Mouse (Mus musculus): ENCODE data around the gene Mmp21. TPM values are rescaled to one million over a fixed set of nuclear protein-coding genes. Genes with fewer than 3 reads are reported as not detected.
"Not testable (repeated sequence)": the region's sequence is repeated elsewhere in the genome, so short reads cannot be mapped to it uniquely, and the experiment has no call there.

The Mmp21 gene
- polyA plus RNA-seq, 1 experiment from 2014 or later: not detected

DNA sequence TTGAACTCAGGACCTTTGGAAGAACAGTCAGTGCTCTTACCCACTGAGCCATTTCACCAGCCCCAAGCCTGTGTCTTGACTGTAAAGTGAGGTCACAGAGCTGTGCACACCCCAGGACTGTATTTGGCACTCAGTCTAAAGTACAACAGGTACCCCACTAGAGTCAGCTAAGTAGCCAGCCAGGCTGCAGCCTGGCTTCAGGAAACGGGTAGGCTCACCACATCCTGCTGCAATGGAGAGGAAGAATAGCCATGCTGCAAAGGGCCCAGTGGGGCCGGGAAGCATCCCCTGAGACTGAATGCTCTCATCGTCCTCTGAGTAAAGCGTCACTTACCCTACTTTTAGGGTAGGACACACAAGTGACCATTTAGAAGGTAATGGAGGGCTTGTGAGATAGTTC lies 20.0 kb upstream of the Mmp21 start:
- H3K4me3 ChIP-seq: no peak overlapping the region
- H3K27ac ChIP-seq: no peak overlapping the region

GRCm38 (mm10) chr7:133698021-133698709 lies 18.3 kb upstream of the Mmp21 start:
- Histone ChIP-seq H3K4me3 (no peak overlapping the region), H3K9me3 (replicated peaks) (no peaks in the 10 kb centered on the region), H3K4me2 (no peak overlapping the region), H3K9ac (no peak overlapping the region), H3K27me3 (no peaks in the 10 kb centered on the region), H3K4me1 (replicated peaks) (no peaks in the 10 kb centered on the region), H3K36me3 (no peaks in the 10 kb centered on the region; the same call in 1 of the 2 replicates), H3K27ac (no peak overlapping the region)
- WGBS: 57% methylated on average over 12 of the region's 12 CpGs
- no peak for ATAC-seq (replicated peaks; ENCODE audit: insufficient number of reproducible peaks, insufficient read depth, low FRiP score, low read depth)

More for the DNA sequence above, 20.0 kb upstream of the Mmp21 start:
- Histone ChIP-seq H3K36me3 (no peaks in the 10 kb centered on the region; the same call in 1 of the 2 replicates), H3K27me3 (no peaks in the 10 kb centered on the region), H3K4me2 (no peak overlapping the region), H3K9me3 (replicated peaks) (no peaks in the 10 kb centered on the region), H3K9ac (no peak overlapping the region), H3K4me1 (replicated peaks) (no peaks in the 10 kb centered on the region)
- WGBS: 83% methylated on average over 4 of the region's 4 CpGs
- no peak for ATAC-seq (replicated peaks; ENCODE audit: insufficient number of reproducible peaks, insufficient read depth, low FRiP score, low read depth)

DNA sequence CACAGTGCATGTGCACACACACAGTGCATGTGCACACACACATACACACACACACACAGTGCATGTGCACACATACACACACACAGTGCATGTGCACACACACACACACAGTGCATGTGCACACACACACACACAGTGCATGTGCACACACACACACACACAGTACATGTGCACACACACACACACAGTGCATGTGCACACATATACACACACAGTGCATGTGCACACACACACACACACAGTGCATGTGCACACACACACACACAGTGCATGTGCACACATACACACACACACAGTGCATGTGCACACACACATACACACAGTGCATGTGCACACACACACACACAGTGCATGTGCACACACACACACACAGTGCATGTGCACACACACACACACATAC lies 5.8 kb upstream of the Mmp21 start:
- Histone ChIP-seq H3K9me3 (replicated peaks) (0 out of 2 replicates have a peak, but pooled peaks cover 11% of the 10 kb centered on the region), H3K36me3 (peaks cover 38% of the 10 kb centered on the region)
- not testable (repeated sequence) for ATAC-seq (replicated peaks; ENCODE audit: insufficient number of reproducible peaks, insufficient read depth, low FRiP score, low read depth); H3K4me2 ChIP-seq; H3K4me1 ChIP-seq (replicated peaks); H3K4me3 ChIP-seq; H3K9ac ChIP-seq; H3K27ac ChIP-seq; H3K27me3 ChIP-seq

GRCm38 (mm10) chr7:133684701-133685100 lies 4.8 kb upstream of the Mmp21 start:
- no peak overlapping the region for H3K4me2 ChIP-seq
- H3K36me3 ChIP-seq: peaks cover 29% of the 10 kb centered on the region
- H3K4me1 ChIP-seq (replicated peaks): peaks cover 3% of the 10 kb centered on the region; the same call in 1 of the 2 replicates
- no peak overlapping the region for H3K4me3 ChIP-seq
- no peak for ATAC-seq (replicated peaks; ENCODE audit: insufficient number of reproducible peaks, insufficient read depth, low FRiP score, low read depth)
- H3K9ac ChIP-seq: no peak overlapping the region
- no peaks in the 10 kb centered on the region for H3K27me3 ChIP-seq
- 90% methylated on average over 6 of the region's 6 CpGs for WGBS
- no peak overlapping the region for H3K27ac ChIP-seq
- 0 out of 2 replicates have a peak, but pooled peaks cover 11% of the 10 kb centered on the region for H3K9me3 ChIP-seq (replicated peaks)

GRCm38 (mm10) chr7:133684110-133684509 lies 4.2 kb upstream of the Mmp21 start:
- ATAC-seq (replicated peaks; ENCODE audit: insufficient number of reproducible peaks, insufficient read depth, low FRiP score, low read depth): no peak
- H3K4me3 ChIP-seq: no peak overlapping the region
- 0 out of 2 replicates have a peak, but pooled peaks cover 11% of the 10 kb centered on the region for H3K9me3 ChIP-seq (replicated peaks)
- no peaks in the 10 kb centered on the region for H3K27me3 ChIP-seq
- 80% methylated on average over 5 of the region's 5 CpGs for whole genome bisulfite sequencing
- H3K27ac ChIP-seq: no peak overlapping the region
- H3K9ac ChIP-seq: no peak overlapping the region
- peaks cover 9% of the 10 kb centered on the region; the same call in 1 of the 2 replicates for H3K4me1 ChIP-seq (replicated peaks)
- peaks cover 23% of the 10 kb centered on the region for H3K36me3 ChIP-seq
- H3K4me2 ChIP-seq: no peak overlapping the region

DNA sequence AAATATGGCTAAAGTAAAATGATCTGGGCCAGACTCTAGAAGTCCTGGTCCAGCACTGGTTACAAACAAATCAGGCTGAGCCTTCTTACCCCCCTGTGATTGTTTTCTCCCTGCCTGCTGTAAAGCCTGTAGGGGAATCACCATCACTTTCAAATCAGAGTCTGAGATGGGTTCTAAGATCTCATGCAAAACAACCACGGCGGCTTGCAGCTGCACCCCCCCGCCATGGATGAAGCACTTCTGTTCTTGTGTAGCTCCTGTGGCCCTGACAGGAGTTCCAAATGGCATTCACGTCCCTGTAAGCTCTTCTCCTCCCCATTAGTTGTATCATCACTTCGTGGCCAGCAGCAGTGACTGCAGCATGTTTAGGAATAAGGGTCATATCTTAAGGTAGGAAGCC lies 3.8 kb upstream of the Mmp21 start:
- H3K36me3 ChIP-seq: peaks cover 18% of the 10 kb centered on the region
- no peak overlapping the region for H3K4me2 ChIP-seq
- 0 out of 2 replicates have a peak, but pooled peaks cover 9% of the 10 kb centered on the region for H3K9me3 ChIP-seq (replicated peaks)
- H3K27ac ChIP-seq: no peak overlapping the region
- 80% methylated on average over 5 of the region's 5 CpGs for WGBS
- H3K27me3 ChIP-seq: no peaks in the 10 kb centered on the region
- H3K4me1 ChIP-seq (replicated peaks): peaks cover 10% of the 10 kb centered on the region; the same call in 1 of the 2 replicates
- no peak overlapping the region for H3K4me3 ChIP-seq
- no peak overlapping the region for H3K9ac ChIP-seq
- no peak for ATAC-seq (replicated peaks; ENCODE audit: insufficient number of reproducible peaks, insufficient read depth, low FRiP score, low read depth)

DNA sequence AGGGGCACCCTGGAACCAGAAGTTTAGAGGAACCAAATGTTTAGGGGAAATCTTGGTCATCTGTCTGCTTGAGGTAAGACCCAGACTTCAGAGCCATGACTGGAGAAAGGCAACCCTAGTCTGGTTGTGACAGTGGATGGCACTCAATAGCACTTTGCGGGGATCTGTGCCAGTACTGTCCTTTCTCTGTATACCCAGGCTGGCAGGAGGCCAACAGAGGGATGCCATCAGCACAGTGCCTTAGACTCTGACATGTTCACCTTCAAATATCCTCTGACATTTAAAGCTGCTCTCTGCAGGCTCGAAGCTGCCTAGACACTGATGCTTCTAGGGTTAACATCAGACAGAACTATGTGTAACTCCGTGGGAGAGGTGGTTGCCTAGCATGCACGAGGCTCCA lies 422 bp downstream of the Mmp21 start:
- H3K9ac ChIP-seq: no peak overlapping the region
- H3K4me3 ChIP-seq: no peak overlapping the region
- 35% methylated on average over 4 of the region's 4 CpGs for WGBS
- H3K4me1 ChIP-seq (replicated peaks): peaks cover 10% of the 10 kb centered on the region; the same call in 1 of the 2 replicates
- H3K27me3 ChIP-seq: no peaks in the 10 kb centered on the region
- H3K4me2 ChIP-seq: no peak overlapping the region
- H3K36me3 ChIP-seq: peaks cover 4% of the 10 kb centered on the region; the same call in 1 of the 2 replicates
- H3K9me3 ChIP-seq (replicated peaks): no peaks in the 10 kb centered on the region
- no peak for ATAC-seq (replicated peaks; ENCODE audit: insufficient number of reproducible peaks, insufficient read depth, low FRiP score, low read depth)
- no peak overlapping the region for H3K27ac ChIP-seq

- Histone ChIP-seq H3K4me2 (no peak overlapping the region), H3K27ac (no peak overlapping the region), H3K36me3 (no peaks in the 10 kb centered on the region), H3K4me3 (no peak overlapping the region), H3K9me3 (replicated peaks) (no peaks in the 10 kb centered on the region), H3K4me1 (replicated peaks) (peaks cover 10% of the 10 kb centered on the region; the same call in 1 of the 2 replicates), H3K27me3 (no peaks in the 10 kb centered on the region), H3K9ac (no peak overlapping the region)
- WGBS: 89% methylated on average over 8 of the region's 8 CpGs
- no peak; the same call in 1 of the 2 replicates for ATAC-seq (replicated peaks; ENCODE audit: insufficient number of reproducible peaks, insufficient read depth, low FRiP score, low read depth)
Observed at GRCm38 (mm10) chr7:133678716-133679115, 1.1 kb downstream of the Mmp21 start.

DNA sequence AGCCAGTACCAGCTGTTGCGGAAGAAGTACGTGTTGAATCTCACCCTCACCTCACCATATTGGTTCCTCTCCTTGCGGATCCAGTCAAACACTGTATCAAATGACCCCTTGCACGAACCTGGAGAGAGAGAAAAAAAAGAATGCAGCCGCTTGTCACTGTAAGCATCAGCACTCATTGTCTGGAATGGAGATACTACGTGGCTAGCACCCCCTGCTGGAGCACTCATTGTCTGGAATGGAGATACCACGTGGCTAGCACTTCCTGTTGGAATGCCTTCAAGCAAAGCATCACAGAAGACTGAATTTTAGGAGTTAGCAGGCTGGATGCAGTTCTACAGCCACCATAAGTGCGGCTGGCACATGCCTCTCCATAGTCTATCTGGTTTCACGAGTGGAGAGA lies 3.9 kb downstream of the Mmp21 start:
- H3K4me3 ChIP-seq: no peak overlapping the region
- H3K9me3 ChIP-seq (replicated peaks): no peaks in the 10 kb centered on the region
- H3K9ac ChIP-seq: no peak overlapping the region
- no peak overlapping the region for H3K27ac ChIP-seq
- H3K36me3 ChIP-seq: peaks cover 17% of the 10 kb centered on the region
- no peak overlapping the region for H3K4me2 ChIP-seq
- H3K27me3 ChIP-seq: no peaks in the 10 kb centered on the region
- peaks cover 10% of the 10 kb centered on the region; the same call in 1 of the 2 replicates for H3K4me1 ChIP-seq (replicated peaks)
- no peak for ATAC-seq (replicated peaks; ENCODE audit: insufficient number of reproducible peaks, insufficient read depth, low FRiP score, low read depth)
- WGBS: 71% methylated on average over 9 of the region's 9 CpGs

GRCm38 (mm10) chr7:133670846-133671245 lies 9.0 kb downstream of the Mmp21 start:
- no peaks in the 10 kb centered on the region for H3K27me3 ChIP-seq
- H3K9ac ChIP-seq: no peak overlapping the region
- no peak overlapping the region for H3K4me2 ChIP-seq
- no peaks in the 10 kb centered on the region for H3K4me1 ChIP-seq (replicated peaks)
- no peak overlapping the region for H3K4me3 ChIP-seq
- H3K36me3 ChIP-seq: peaks cover 65% of the 10 kb centered on the region
- H3K27ac ChIP-seq: no peak overlapping the region
- no peak for ATAC-seq (replicated peaks; ENCODE audit: insufficient number of reproducible peaks, insufficient read depth, low FRiP score, low read depth)
- H3K9me3 ChIP-seq (replicated peaks): no peaks in the 10 kb centered on the region
- 87% methylated on average over 3 of the region's 3 CpGs for WGBS

- no peak for ATAC-seq (replicated peaks; ENCODE audit: insufficient number of reproducible peaks, insufficient read depth, low FRiP score, low read depth)
- WGBS: 92% methylated on average over 9 of the region's 9 CpGs
- no peaks in the 10 kb centered on the region for H3K9me3 ChIP-seq (replicated peaks)
Observed at GRCm38 (mm10) chr7:133669946-133670345, 9.9 kb downstream of the Mmp21 start.

GRCm38 (mm10) chr7:133669071-133669470 lies 10.8 kb downstream of the Mmp21 start:
- no peaks in the 10 kb centered on the region for H3K4me1 ChIP-seq (replicated peaks)
- H3K27ac ChIP-seq: no peak overlapping the region
- peaks cover 83% of the 10 kb centered on the region for H3K36me3 ChIP-seq
- H3K4me3 ChIP-seq: no peak overlapping the region
- no peaks in the 10 kb centered on the region for H3K27me3 ChIP-seq
- ATAC-seq (replicated peaks; ENCODE audit: insufficient number of reproducible peaks, insufficient read depth, low FRiP score, low read depth): no peak
- no peaks in the 10 kb centered on the region for H3K9me3 ChIP-seq (replicated peaks)
- 92% methylated on average over 1 of the region's 1 CpGs for WGBS
- no peak overlapping the region for H3K9ac ChIP-seq
- H3K4me2 ChIP-seq: no peak overlapping the region

More at GRCm38 (mm10) chr7:133669946-133670345, 9.9 kb downstream of the Mmp21 start:
- Histone ChIP-seq H3K27ac (no peak overlapping the region), H3K4me3 (no peak overlapping the region), H3K27me3 (no peaks in the 10 kb centered on the region), H3K4me1 (replicated peaks) (no peaks in the 10 kb centered on the region), H3K9ac (no peak overlapping the region), H3K36me3 (peaks cover 74% of the 10 kb centered on the region), H3K4me2 (no peak overlapping the region)

All from heart, embryonic 15.5 days (tissue).